Mouse (Mus musculus) adrenal gland, postnatal 4 days (tissue): Measurements from ENCODE around the gene Cd7. TPM values are rescaled to one million over a fixed set of nuclear protein-coding genes. Genes with fewer than 3 reads are reported as not detected.

Experiments used
- DNase-seq, 2 experiments: peaks; one replicate each; pipeline ENCODE4 v3.0.0; 2021 to 2022; ENCODE audit warnings: low spot score in 2 of 2, mixed read lengths in 2 of 2
- total RNA-seq, 2 experiments: library from RNA; stranded (reverse); gene quantifications; 2 replicates each; pipeline ENCODE4 v1.2.3; 2021

Cd7 gene
- total RNA-seq, 2 experiments from 2014 or later = 0.42 to 0.54 TPM

DNA sequence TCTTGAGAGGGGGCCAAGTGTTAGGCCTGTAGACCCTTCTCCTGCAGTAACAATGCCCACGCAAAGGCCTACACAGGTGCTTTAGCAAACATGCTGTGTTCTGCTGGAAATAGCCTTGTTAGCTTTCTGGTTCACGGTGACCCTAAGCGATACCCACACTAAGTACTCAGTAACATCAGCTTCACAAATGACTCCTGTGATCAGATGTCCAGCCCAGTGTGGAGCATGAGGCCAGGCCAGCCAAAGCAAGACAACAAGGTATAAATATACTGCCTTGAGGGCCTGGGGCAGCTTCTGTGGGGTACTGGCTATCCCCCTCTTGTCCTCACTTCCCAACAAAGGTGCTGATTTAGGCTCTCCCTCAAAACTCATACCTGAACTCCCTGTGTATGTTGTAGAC is 46.1 kb downstream of the Cd7 start:
- DNase-seq = no peak

GRCm38 (mm10) chr11:120991791-120992190 is 47.4 kb downstream of the Cd7 start:
- DNase-seq = no peak

GRCm38 (mm10) chr11:120990951-120991526 is 48.2 kb downstream of the Cd7 start, which contains the start of gene Csnk1d:
Gene Csnk1d (minus strand): TSS chr11:120991330.
- DNase-seq = peak; percentile 100

GRCm38 (mm10) chr11:120990126-120990781 is 49.0 kb downstream of the Cd7 start:
- DNase-seq = peak; percentile 40 to 41

GRCm38 (mm10) chr11:120989523-120989922 is 49.7 kb downstream of the Cd7 start:
- DNase-seq = no peak

DNA sequence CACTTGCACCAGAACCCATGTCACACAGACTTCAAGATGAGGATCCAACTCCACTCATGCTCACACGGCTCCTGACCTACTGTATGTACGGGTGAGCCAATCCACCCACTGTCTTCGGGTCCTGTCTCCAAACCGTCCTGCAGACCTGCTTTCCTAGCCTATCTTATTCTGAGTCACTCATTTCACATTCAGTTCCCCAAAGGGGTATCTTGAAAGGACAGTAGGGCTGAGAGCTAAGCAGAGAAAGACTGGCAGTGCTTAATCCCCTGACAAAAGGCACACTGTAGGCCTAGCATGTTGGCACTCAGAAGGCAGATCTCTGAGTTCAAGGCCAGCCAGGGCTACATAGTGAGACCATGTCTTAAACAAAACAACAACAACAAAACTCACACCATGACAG is 50.8 kb downstream of the Cd7 start:
- DNase-seq = no peak

GRCm38 (mm10) chr11:120987608-120988007 is 51.6 kb downstream of the Cd7 start:
- DNase-seq = no peak

Other genes with a start within 250 kb of the Cd7 start
- gene Dus1l, start 243.0 kb downstream of the Cd7 start, total RNA-seq = 10 to 100 TPM; 66.8 to 71.1 TPM
- gene Fasn, start 214.9 kb downstream of the Cd7 start, total RNA-seq = 10 to 100 TPM; 86.7 to 96.3 TPM
- 10 to 100 TPM; 14.3 to 14.4 TPM for gene Ccdc57, start 106.5 kb downstream of the Cd7 start, total RNA-seq
- gene Slc16a3, start 90.9 kb downstream of the Cd7 start, total RNA-seq = 1 to 10 TPM; 6.9 to 8.6 TPM
- gene Csnk1d, start 48.1 kb downstream of the Cd7 start, total RNA-seq = 100 to 1,000 TPM; 165 to 166 TPM
- under 1 TPM; 0.48 TPM for gene Sectm1b, start 24.2 kb upstream of the Cd7 start, total RNA-seq
- under 1 TPM in 1 of 2 experiments, not detected in 1; 0.22 TPM for gene Sectm1a, start 41.8 kb upstream of the Cd7 start, total RNA-seq
- not detected for gene Tex19.2, start 79.3 kb upstream of the Cd7 start, total RNA-seq
- gene Tex19.1, start 106.7 kb upstream of the Cd7 start, total RNA-seq = not detected
- not detected for gene Uts2r, start 120.9 kb upstream of the Cd7 start, total RNA-seq
- gene Hexdc, start 165.0 kb upstream of the Cd7 start, total RNA-seq = 10 to 100 TPM; 21.9 to 22.5 TPM
- gene Ogfod3, start 165.3 kb upstream of the Cd7 start, total RNA-seq = 10 to 100 TPM; 23.6 to 26.0 TPM
- gene Cybc1, start 189.9 kb upstream of the Cd7 start, total RNA-seq = 10 to 100 TPM; 27.6 to 28.3 TPM
- 10 to 100 TPM; 28.4 to 36.2 TPM for gene Narf, start 197.8 kb upstream of the Cd7 start, total RNA-seq
- 10 to 100 TPM; 32.7 to 36.7 TPM for gene Foxk2, start 220.6 kb upstream of the Cd7 start, total RNA-seq